Mouse (Mus musculus): ENCODE data around the gene Atp5h.

The Atp5h gene

GRCm38 (mm10) chr11:115366039-115366705, 53.6 kb downstream of the Atp5h start:
- no peak for DNase-seq (ENCODE audit: low spot score)
